Mouse (Mus musculus) testis, adult 2 months (tissue): ENCODE data around the gene Zfp982. TPM values are rescaled to one million over a fixed set of nuclear protein-coding genes. Genes with fewer than 3 reads are reported as not detected.
"Not testable (repeated sequence)": the region's sequence is repeated elsewhere in the genome, so short reads cannot be mapped to it uniquely, and the experiment has no call there.

ENCODE experiments used
- H3K27ac ChIP-seq: fragments of 200-500 bp; 2 replicates; pipeline ENCODE4 v1.5.1; 2012; ENCODE audit warnings: low read depth, low read length; ENCODE audit not compliant: control insufficient read depth, insufficient read depth
- H3K27me3 ChIP-seq: fragments of 200-500 bp; 2 replicates; pipeline ENCODE4 v1.6.1; 2012; ENCODE audit warnings: mild to moderate bottlenecking, low read length, moderate library complexity; ENCODE audit not compliant: control insufficient read depth, insufficient read depth
- H3K36me3 ChIP-seq: fragments of 200-500 bp; 2 replicates; pipeline ENCODE4 v1.6.1; 2012; ENCODE audit warnings: mild to moderate bottlenecking, low read length; ENCODE audit not compliant: control insufficient read depth, insufficient read depth
- H3K4me1 ChIP-seq: fragments of 200-500 bp; 2 replicates; pipeline ENCODE4 v1.6.1; 2012; ENCODE audit warnings: low read length; ENCODE audit not compliant: control insufficient read depth, insufficient read depth
- H3K4me3 ChIP-seq: fragments of 200-500 bp; 2 replicates; pipeline ENCODE4 v1.5.1; 2012; ENCODE audit warnings: low read depth, mild to moderate bottlenecking, low read length, moderate library complexity, mixed read lengths; ENCODE audit not compliant: control insufficient read depth
- CTCF ChIP-seq: fragments of 200-500 bp; IDR thresholded peaks from 2 replicates; pipeline ENCODE4 v1.5.1; 2012; ENCODE audit warnings: low read depth, mild to moderate bottlenecking, inconsistent platforms, low read length, moderate library complexity; ENCODE audit not compliant: control insufficient read depth, insufficient read depth, insufficient replicate concordance
- POLR2A ChIP-seq: fragments of 200-500 bp; IDR thresholded peaks from 2 replicates; pipeline ENCODE4 v1.6.1; 2012; ENCODE audit warnings: low read depth, mild to moderate bottlenecking, inconsistent platforms, low read length, moderate library complexity; ENCODE audit not compliant: control insufficient read depth
- polyA plus RNA-seq: library from polyadenylated mRNA; depleted of rRNA; stranded (reverse); fragments of >200 nt; gene quantifications from 2 replicates; pipeline ENCODE4 v1.2.3, GENCODE M21; 2012

Zfp982 gene
- polyA plus RNA-seq, 1 experiment: 1.5 TPM

GRCm38 (mm10) chr4:147509174-147509573, 17.0 kb downstream of the Zfp982 start:
- no peak overlapping the region for H3K4me3 ChIP-seq
- no peaks in the 10 kb centered on the region for H3K36me3 ChIP-seq
- H3K4me1 ChIP-seq: 0 out of 2 replicates have a peak, but pooled peaks cover 2% of the 10 kb centered on the region
- TF ChIP-seq POLR2A (no peak), CTCF (no peak)
- no peaks in the 10 kb centered on the region for H3K27me3 ChIP-seq
- no peak overlapping the region for H3K27ac ChIP-seq

GRCm38 (mm10) chr4:147518981-147519380, 26.8 kb downstream of the Zfp982 start:
- Histone ChIP-seq H3K4me3 (no peak overlapping the region), H3K4me1 (no peaks in the 10 kb centered on the region), H3K27me3 (no peaks in the 10 kb centered on the region), H3K27ac (no peak overlapping the region), H3K36me3 (no peaks in the 10 kb centered on the region)
- no peak for TF ChIP-seq POLR2A
- TF ChIP-seq CTCF: no peak

- TF ChIP-seq POLR2A (no peak), CTCF (no peak)
- no peaks in the 10 kb centered on the region for H3K36me3 ChIP-seq
Observed at GRCm38 (mm10) chr4:147520100-147520499, 27.9 kb downstream of the Zfp982 start.

GRCm38 (mm10) chr4:147525125-147525524, 32.9 kb downstream of the Zfp982 start:
- H3K27ac ChIP-seq: no peak overlapping the region
- no peak overlapping the region for H3K4me3 ChIP-seq
- TF ChIP-seq CTCF (no peak), POLR2A (no peak)
- no peaks in the 10 kb centered on the region for H3K4me1 ChIP-seq
- H3K36me3 ChIP-seq: no peaks in the 10 kb centered on the region
- H3K27me3 ChIP-seq: no peaks in the 10 kb centered on the region

More at GRCm38 (mm10) chr4:147520100-147520499, 27.9 kb downstream of the Zfp982 start:
- H3K27me3 ChIP-seq: no peaks in the 10 kb centered on the region
- no peak overlapping the region for H3K27ac ChIP-seq
- H3K4me1 ChIP-seq: no peaks in the 10 kb centered on the region
- H3K4me3 ChIP-seq: no peak overlapping the region

- Histone ChIP-seq H3K27me3 (no peaks in the 10 kb centered on the region), H3K36me3 (no peaks in the 10 kb centered on the region), H3K27ac (no peak overlapping the region), H3K4me1 (no peaks in the 10 kb centered on the region), H3K4me3 (no peak overlapping the region)
- TF ChIP-seq POLR2A (no peak), CTCF (no peak)
Observed at GRCm38 (mm10) chr4:147530366-147530765, 38.1 kb downstream of the Zfp982 start.

- not testable (repeated sequence) for H3K4me1 ChIP-seq, H3K4me3 ChIP-seq, H3K27ac ChIP-seq, H3K27me3 ChIP-seq, H3K36me3 ChIP-seq
Observed at GRCm38 (mm10) chr4:147535916-147536315, 43.7 kb downstream of the Zfp982 start.

- H3K4me3 ChIP-seq: no peak overlapping the region
- TF ChIP-seq POLR2A (no peak), CTCF (no peak)
- H3K27ac ChIP-seq: no peak overlapping the region
- H3K4me1 ChIP-seq: no peaks in the 10 kb centered on the region
- H3K27me3 ChIP-seq: no peaks in the 10 kb centered on the region
- no peaks in the 10 kb centered on the region for H3K36me3 ChIP-seq
Observed at GRCm38 (mm10) chr4:147537702-147538101, 45.5 kb downstream of the Zfp982 start.

- not testable (repeated sequence) for H3K4me3 ChIP-seq, H3K4me1 ChIP-seq, H3K27me3 ChIP-seq, H3K36me3 ChIP-seq, H3K27ac ChIP-seq
Observed at GRCm38 (mm10) chr4:147539918-147540317, 47.7 kb downstream of the Zfp982 start, which contains the start of gene Gm16503. Gm16503 (plus strand) TSS chr4:147540218.
